Mouse (Mus musculus) cortical plate, adult 2 months (tissue): ENCODE measurements around the gene Ano10.

ENCODE experiments used
- CTCF ChIP-seq: fragments of 200-500 bp; IDR thresholded peaks from 2 replicates; pipeline ENCODE4 v1.5.1; 2011; ENCODE audit warnings: mild to moderate bottlenecking, control low read depth, low read length; ENCODE audit not compliant: insufficient read depth; ENCODE audit errors: extremely low read depth
- POLR2A ChIP-seq: fragments of 200-500 bp; IDR thresholded peaks from 2 replicates; pipeline ENCODE4 v1.6.1; 2011; ENCODE audit warnings: mild to moderate bottlenecking, low read length, control low read depth; ENCODE audit not compliant: insufficient read depth; ENCODE audit errors: extremely low read depth

GRCm38 (mm10) chr9:122245471-122245870 lies 48.8 kb downstream of the Ano10 start:
- TF ChIP-seq POLR2A (no peak), CTCF (no peak)
